Mouse (Mus musculus) kidney, postnatal 0 days (tissue): ENCODE data around the gene L1td1. TPM values are rescaled to one million over a fixed set of nuclear protein-coding genes. Genes with fewer than 3 reads are reported as not detected.

Experiments used
- ATAC-seq: fragments of 200-750 bp; cut with Nextera tagmentation; replicated peaks from 2 replicates; pipeline ENCODE4 v1.8.0; 2017; ENCODE audit warnings: low read depth, moderate number of reproducible peaks, moderate TSS enrichment, moderate library complexity; ENCODE audit not compliant: low FRiP score
- DNase-seq: peaks from one replicate; pipeline ENCODE4 v3.0.0-alpha.2; 2016; ENCODE audit warnings: low spot score
- H3K27ac ChIP-seq: fragments of 300-500 bp; sonication (generic); 2 replicates; pipeline ENCODE4 v1.5.1; 2014; ENCODE audit warnings: mild to moderate bottlenecking
- H3K27me3 ChIP-seq: fragments of 300-500 bp; sonication (generic); 2 replicates; pipeline ENCODE4 v1.6.1; 2014; ENCODE audit warnings: low read length, mixed read lengths; ENCODE audit not compliant: insufficient read depth
- H3K36me3 ChIP-seq: fragments of 300-500 bp; sonication (generic); 2 replicates; pipeline ENCODE4 v1.6.1; 2014; ENCODE audit warnings: low read length, mixed read lengths; ENCODE audit not compliant: insufficient read depth
- H3K4me1 ChIP-seq: fragments of 300-500 bp; sonication (generic); replicated peaks from 2 replicates; pipeline ENCODE4 v1.6.1; 2014; ENCODE audit warnings: antibody characterized with exemption, low read length, mixed read lengths; ENCODE audit not compliant: insufficient read depth
- H3K4me2 ChIP-seq: fragments of 300-500 bp; sonication (generic); 2 replicates; pipeline ENCODE4 v1.6.1; 2014; ENCODE audit warnings: mild to moderate bottlenecking, low read length, moderate library complexity, mixed read lengths
- H3K4me3 ChIP-seq: fragments of 300-500 bp; sonication (generic); replicated peaks from 2 replicates; pipeline ENCODE4 v1.5.1; 2014; ENCODE audit warnings: low read depth, low read length
- H3K9ac ChIP-seq: fragments of 300-500 bp; sonication (generic); 2 replicates; pipeline ENCODE4 v1.6.1; 2014; ENCODE audit warnings: low read depth, low read length
- H3K9me3 ChIP-seq: fragments of 300-500 bp; sonication (generic); replicated peaks from 2 replicates; pipeline ENCODE4 v1.6.1; 2016; ENCODE audit warnings: low read length, inconsistent platforms, mixed read lengths
- CTCF ChIP-seq: IDR thresholded peaks from 2 replicates; pipeline ENCODE4 v1.5.1; 2016; ENCODE audit warnings: antibody characterized with exemption, low read depth, mild to moderate bottlenecking, moderate library complexity
- WGBS: fragments of 180-500 bp; shearing (Covaris S2); extraction: QIAGEN DNeasy Blood & Tissue Kit; methylation state at CpG from one replicate; pipeline ENCODE4 v1.1.7; 2014; 5-methylcytosine and 5-hydroxymethylcytosine counted together
- polyA plus RNA-seq: library from polyadenylated mRNA; unstranded; fragments of >200 nt; fragmentation: Nextera tagmentation; extraction: Ambion mirVana; gene quantifications from 2 replicates; pipeline ENCODE4 v1.2.1, GENCODE M21; 2015

L1td1 gene
- polyA plus RNA-seq, 1 experiment from 2014 or later: 0.18 TPM

GRCm38 (mm10) chr4:98727959-98728347, 1.4 kb downstream of the L1td1 start:
- no peak overlapping the region for H3K27ac ChIP-seq
- H3K4me2 ChIP-seq: peak overlapping the region; percentile 51
- DNase-seq (peak; percentile 29), ATAC-seq (no peak)
- no peak for TF ChIP-seq CTCF
- peak overlapping the region; percentile 13 for H3K4me3 ChIP-seq
- H3K36me3 ChIP-seq: no peaks in the 10 kb centered on the region
- H3K9me3 ChIP-seq: no peaks in the 10 kb centered on the region
- 9% methylated on average over 10 of the region's 10 CpGs for WGBS
- 0 out of 2 replicates have a peak, but pooled peaks cover 3% of the 10 kb centered on the region for H3K4me1 ChIP-seq
- H3K9ac ChIP-seq: no peak overlapping the region
- H3K27me3 ChIP-seq: 0 out of 2 replicates have a peak, but pooled peaks cover 7% of the 10 kb centered on the region

GRCm38 (mm10) chr4:98728716-98729115, 2.2 kb downstream of the L1td1 start:
- Histone ChIP-seq H3K4me3 (no peak overlapping the region), H3K9ac (no peak overlapping the region), H3K27me3 (0 out of 2 replicates have a peak, but pooled peaks cover 7% of the 10 kb centered on the region), H3K27ac (no peak overlapping the region), H3K4me2 (no peak overlapping the region), H3K9me3 (no peaks in the 10 kb centered on the region), H3K4me1 (0 out of 2 replicates have a peak, but pooled peaks cover 3% of the 10 kb centered on the region), H3K36me3 (no peaks in the 10 kb centered on the region)
- DNase-seq (no peak), ATAC-seq (no peak)
- TF ChIP-seq CTCF: no peak
- WGBS: 62% methylated on average over 7 of the region's 7 CpGs

GRCm38 (mm10) chr4:98733660-98734059, 7.1 kb downstream of the L1td1 start:
- no peak overlapping the region for H3K4me3 ChIP-seq
- no peak overlapping the region for H3K9ac ChIP-seq
- no peaks in the 10 kb centered on the region for H3K27me3 ChIP-seq
- ATAC-seq: no peak
- no peaks in the 10 kb centered on the region for H3K36me3 ChIP-seq
- no peaks in the 10 kb centered on the region for H3K9me3 ChIP-seq
- H3K4me2 ChIP-seq: no peak overlapping the region
- DNase-seq: no peak
- no peaks in the 10 kb centered on the region for H3K4me1 ChIP-seq
- no peak for TF ChIP-seq CTCF
- no peak overlapping the region for H3K27ac ChIP-seq
- 94% methylated on average over 16 of the region's 16 CpGs for WGBS

DNA sequence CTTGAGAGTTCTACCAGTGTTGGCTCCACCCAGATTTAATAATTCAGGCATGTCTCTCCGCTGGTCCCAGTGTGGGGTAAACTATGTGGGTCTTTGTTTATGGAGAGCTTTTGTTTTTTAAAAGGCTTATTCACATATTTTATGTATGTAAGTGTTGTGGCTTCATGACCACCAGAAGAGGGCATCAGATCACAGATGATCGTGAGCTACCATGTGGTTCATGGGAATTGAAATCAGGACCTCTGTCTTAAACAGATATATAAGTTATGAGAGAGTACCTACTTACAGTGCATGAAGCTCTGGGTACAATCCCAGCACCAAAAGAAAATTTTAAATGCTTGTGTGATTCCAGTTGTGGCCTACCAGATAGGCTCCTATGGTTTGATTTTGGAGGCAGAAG, 13.2 kb downstream of the L1td1 start:
- H3K4me3 ChIP-seq: no peak overlapping the region
- H3K4me1 ChIP-seq: no peaks in the 10 kb centered on the region; the same call in 1 of the 2 replicates
- peak; percentile 81 for TF ChIP-seq CTCF
- H3K9ac ChIP-seq: no peak overlapping the region
- H3K27ac ChIP-seq: no peak overlapping the region
- DNase-seq: peak; percentile 86
- H3K36me3 ChIP-seq: no peaks in the 10 kb centered on the region
- WGBS: 41% methylated on average over 2 of the region's 2 CpGs
- H3K27me3 ChIP-seq: no peaks in the 10 kb centered on the region
- no peak overlapping the region for H3K4me2 ChIP-seq
- H3K9me3 ChIP-seq: no peaks in the 10 kb centered on the region
- no peak; the same call in 1 of the 2 replicates for ATAC-seq

- Histone ChIP-seq H3K4me3 (no peak overlapping the region), H3K9me3 (no peaks in the 10 kb centered on the region), H3K4me1 (no peaks in the 10 kb centered on the region; the same call in 1 of the 2 replicates), H3K27me3 (no peaks in the 10 kb centered on the region), H3K4me2 (no peak overlapping the region), H3K27ac (peak overlapping the region; percentile 51; the same call in 1 of the 2 replicates), H3K9ac (no peak overlapping the region), H3K36me3 (no peaks in the 10 kb centered on the region)
- TF ChIP-seq CTCF: no peak
- peak; percentile 57 for DNase-seq
- ATAC-seq: no peak; the same call in 1 of the 2 replicates
- 39% methylated on average over 3 of the region's 3 CpGs for WGBS
Observed at GRCm38 (mm10) chr4:98743209-98743905, 16.8 kb downstream of the L1td1 start.

DNA sequence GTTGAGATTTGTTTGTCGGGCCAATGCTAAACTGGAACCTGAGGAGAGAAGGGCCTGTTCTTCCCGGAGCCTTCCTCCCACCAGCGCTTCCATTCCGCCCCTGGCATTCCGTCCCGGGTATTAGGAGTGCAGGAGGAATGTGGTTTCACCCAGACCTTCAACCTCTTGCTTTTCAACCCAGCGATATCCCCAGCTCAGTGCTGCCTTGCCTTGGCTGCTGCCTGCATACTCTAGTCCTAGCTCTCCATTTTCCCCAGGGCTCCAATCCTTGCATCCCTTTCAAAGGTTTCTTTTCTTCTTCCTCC, 17.3 kb downstream of the L1td1 start:
- H3K9me3 ChIP-seq: no peaks in the 10 kb centered on the region
- no peak overlapping the region for H3K9ac ChIP-seq
- H3K36me3 ChIP-seq: no peaks in the 10 kb centered on the region
- WGBS: 15% methylated on average over 7 of the region's 7 CpGs
- H3K27me3 ChIP-seq: no peaks in the 10 kb centered on the region
- DNase-seq: peak; percentile 79
- no peak; the same call in 1 of the 2 replicates for TF ChIP-seq CTCF
- no peak overlapping the region for H3K4me2 ChIP-seq
- peak overlapping the region; percentile 51; the same call in 1 of the 2 replicates for H3K27ac ChIP-seq
- H3K4me1 ChIP-seq: no peaks in the 10 kb centered on the region; the same call in 1 of the 2 replicates
- no peak overlapping the region for H3K4me3 ChIP-seq
- ATAC-seq: peak; percentile 59; the same call in 1 of the 2 replicates
